Mouse (Mus musculus) inflammation-experienced regulatory T-cells, adult 6 months (primary cell): ENCODE results near the gene Trim31. TPM values are rescaled to one million over a fixed set of nuclear protein-coding genes. Genes with fewer than 3 reads are reported as not detected.

Source experiments
- ATAC-seq: one replicate; pipeline ENCODE4 v1.8.0; 2017
- polyA plus RNA-seq, 3 experiments: library from polyadenylated mRNA; unstranded; fragments of 100-300 nt; shearing (Covaris generic); gene quantifications; one replicate each; pipeline ENCODE4 v1.2.1; 2017

Trim31 gene
- polyA plus RNA-seq, 3 experiments from 2014 or later = not detected

DNA sequence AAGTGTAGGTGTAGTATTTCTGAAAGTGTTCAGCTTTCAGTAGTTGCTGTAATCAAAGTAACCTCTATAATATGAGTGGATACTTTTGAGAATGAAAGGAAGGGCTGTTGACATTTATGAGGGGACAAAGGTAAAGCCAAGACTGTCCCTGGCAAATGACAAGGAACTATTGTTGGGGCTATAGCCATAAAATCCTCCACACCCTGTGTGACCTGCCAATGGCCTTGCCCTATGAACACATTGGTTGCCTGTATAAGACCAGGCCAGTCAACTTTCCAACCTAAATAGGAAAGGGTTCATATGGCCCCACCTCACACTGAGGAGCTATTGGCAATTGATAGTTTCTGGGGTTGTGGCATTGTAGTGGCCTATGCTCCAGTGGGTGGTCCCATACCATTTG lies 853 bp upstream of the Trim31 start:
- ATAC-seq = no peak

DNA sequence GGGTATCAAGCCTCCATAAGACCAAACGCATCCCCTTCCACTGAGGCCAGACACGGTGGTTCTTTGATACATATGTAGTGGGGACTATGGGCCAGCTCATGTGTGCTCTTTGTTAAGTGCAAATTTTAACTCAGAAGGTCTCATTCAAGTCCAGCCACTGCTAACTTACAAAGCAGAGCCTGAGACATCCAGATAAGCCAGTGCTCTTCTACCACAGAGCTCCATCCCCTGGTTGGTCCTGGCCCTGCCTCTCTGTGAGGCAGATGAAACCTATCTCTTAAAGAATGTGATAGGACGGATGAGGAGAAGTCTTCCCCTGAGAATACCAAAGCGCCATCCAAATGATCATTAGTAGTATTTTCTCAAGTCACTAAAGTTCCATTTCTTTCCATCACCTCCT lies 1.5 kb downstream of the Trim31 start:
- no peak for ATAC-seq

DNA sequence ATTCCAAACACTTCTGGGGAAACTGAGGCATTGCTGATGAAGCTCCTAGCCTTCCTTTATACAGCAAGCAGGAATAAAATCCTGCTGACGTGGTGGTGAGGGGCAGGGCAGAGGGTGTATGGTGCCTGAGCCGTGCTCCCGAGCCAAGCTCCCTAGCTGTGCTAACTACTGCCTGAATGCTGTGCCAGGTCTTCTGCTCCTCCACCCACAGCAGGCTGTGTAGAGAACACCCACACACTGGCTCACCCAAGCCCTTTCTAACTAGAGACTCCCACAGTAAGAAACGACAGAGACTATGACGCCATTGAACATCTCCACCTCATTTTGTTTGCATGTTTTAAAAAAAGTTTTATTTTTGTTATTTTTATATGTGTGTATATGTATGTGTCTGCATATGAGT lies 2.1 kb downstream of the Trim31 start:
- no peak for ATAC-seq

DNA sequence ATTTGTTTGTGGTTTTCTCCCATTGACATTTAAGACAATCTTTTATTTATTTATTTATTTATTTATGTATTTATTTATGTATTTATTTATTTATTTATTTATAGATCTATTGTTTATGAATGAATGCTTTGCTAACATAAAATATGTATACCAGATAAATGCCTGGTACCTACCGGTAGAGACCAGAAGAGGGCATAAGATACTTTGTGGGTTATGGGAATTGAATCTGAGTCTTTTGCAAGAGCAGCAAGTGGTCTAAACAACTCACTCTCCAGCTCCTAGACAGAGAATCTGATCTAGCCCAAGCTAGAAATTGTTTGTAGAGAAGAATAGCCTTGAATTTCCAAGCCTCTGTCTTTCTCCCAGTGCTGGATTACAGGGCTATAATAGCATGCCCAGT lies 2.8 kb downstream of the Trim31 start:
- no peak for ATAC-seq

- no peak for ATAC-seq
Measured at GRCm38 (mm10) chr17:36903651-36904050, 5.7 kb downstream of the Trim31 start.

DNA sequence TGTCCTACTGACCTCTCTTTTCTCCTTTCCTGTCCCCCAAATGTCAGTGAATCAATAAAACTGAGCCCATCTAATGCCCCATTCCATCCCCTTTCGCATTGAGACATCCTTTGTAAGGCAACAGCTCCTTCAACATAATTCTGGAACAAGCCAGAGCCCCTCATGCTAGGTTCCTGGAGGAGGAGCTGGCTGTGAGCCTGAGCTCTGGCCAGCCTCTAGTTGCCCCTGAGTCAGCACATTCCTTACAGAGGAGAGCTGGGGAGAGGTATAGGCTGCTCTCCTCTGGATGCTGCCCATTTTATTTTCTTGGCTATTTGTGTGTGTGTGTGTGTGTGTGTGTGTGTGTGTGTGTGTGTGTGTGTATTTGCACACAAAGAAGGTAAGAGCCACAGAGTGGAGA lies 10.3 kb downstream of the Trim31 start:
- no peak for ATAC-seq

DNA sequence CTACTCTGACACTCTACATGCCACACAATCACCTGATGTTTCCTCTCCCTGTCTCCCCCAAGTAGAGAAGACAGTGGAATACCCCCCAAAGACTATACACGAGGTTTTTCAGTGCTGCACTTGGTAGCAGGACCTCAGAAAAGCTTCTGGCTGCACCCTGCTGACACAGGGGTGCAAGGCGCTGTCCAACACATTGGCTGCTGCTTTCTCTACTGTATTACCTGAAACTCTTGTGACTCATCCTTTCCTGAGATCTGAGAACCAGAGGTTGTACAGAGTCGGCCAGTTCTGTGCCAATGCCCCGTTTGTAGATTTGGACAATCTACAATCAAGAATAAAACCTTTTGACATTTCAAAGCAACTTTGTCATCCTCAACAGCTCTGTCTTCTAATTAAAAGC lies 11.9 kb downstream of the Trim31 start:
- no peak for ATAC-seq

- ATAC-seq = no peak
Measured at GRCm38 (mm10) chr17:36912031-36912430, 14.1 kb downstream of the Trim31 start.

DNA sequence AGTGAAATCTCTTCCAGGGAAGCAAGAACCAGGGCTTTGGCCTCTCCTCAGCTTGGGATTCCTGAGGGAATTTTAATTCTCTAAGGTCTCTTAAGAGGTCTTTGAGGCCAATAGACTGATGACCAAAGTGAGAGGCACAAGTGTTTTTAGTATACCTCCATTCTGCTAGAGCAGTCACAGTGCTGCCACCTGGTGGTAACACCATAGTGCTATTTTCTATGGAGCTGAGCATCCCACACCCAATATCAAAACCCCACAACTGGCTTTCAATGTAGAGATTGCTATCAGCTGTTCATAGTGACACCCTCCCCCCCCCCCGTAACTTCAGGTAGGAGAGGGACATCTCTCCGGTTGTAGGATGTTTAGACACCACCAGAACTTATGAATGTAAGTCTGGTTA lies 16.2 kb downstream of the Trim31 start:
- peak; percentile 52 for ATAC-seq

DNA sequence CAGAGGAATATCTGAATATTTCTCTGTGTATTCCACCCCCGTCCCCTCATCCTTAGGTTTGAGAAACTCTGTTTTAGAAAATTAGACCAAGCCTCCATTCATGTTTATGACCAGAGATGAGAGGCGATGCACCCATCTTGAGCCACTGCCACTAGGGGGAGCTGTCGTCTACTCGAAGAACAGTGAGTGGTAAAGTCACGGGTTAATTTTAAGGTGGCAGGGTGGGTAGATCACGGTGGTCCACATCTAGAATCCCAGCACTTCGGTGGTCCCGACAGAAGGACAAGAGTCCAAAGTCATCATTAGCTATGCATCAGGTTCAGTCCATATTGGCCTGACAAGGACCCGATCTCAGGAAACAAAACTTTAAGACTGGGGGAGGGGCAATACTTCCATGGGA lies 17.2 kb downstream of the Trim31 start:
- no peak for ATAC-seq

DNA sequence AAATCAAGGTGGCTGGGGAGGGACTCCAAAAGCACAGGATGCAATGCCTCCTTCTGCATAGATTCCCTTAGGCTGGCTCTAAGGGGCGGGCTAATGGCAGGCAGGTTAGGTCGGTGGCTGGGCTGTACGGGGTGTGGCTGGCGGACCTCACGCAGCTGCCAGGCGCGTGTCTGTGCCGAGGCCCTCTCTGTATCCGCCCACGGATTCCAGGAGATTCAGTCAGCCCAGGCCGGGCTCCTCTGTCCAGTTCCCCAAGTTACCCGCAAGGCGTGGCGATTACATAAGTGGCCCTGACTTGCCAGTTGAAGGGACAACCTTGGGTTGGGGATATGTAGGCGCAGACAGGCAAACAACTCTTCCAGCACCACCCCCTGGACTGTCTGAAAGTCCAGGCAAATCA lies 22.3 kb downstream of the Trim31 start:
- no peak for ATAC-seq

- no peak for ATAC-seq
Measured at GRCm38 (mm10) chr17:36922715-36923114, 24.8 kb downstream of the Trim31 start.

DNA sequence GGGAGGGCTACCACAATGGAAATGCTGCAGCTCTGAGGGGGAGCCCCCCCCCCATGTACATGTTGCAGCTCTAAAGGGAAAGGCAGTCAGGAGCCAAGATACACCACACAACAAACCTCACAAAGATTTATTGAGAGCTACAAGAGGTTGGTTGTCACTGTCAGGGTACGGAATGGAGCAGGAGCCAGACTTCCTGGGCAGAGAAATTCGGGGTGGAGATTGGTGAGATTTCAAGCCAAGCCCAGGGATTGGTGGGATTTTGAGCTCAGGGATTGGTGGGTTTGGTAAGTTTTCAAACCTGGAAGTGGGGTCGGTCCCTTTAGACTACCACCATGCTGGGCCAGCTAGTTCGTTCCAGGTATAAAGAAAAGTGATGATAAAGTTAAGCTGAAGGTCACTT lies 25.6 kb downstream of the Trim31 start:
- no peak for ATAC-seq

GRCm38 (mm10) chr17:36927496-36928120 lies 29.7 kb downstream of the Trim31 start:
- no peak for ATAC-seq

DNA sequence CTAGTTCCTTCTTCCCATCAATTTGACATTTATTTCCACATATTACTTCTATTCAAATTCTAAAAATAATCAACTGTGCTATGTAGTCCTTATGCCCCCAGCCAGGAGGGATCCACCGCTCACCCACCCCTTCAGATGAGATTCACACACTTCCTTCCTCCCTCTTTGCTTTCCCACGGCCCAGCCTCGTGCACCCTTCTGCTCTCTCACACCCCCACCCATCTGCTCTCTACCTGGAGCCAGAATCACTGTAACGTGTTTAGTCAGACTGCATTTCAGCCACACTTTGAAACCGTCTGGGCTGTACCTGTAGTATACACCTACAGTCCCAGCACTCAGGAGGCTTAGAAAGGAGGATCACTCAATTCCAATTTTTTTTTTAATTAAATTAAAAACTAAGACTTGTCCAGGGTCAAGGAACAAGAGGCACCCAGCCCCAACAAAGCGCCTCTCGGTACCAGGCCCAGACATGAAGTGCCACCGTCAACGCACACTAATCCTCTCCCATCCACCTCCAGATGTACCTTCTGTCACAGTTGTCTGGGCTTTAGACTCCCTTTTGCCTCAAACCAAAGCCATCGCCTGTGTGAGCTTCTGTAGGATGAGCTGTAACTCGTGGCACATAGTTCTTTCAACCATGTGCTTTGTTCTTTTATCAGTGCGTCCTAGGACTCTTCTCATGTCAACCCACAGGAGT lies 31.5 kb downstream of the Trim31 start:
- no peak for ATAC-seq

DNA sequence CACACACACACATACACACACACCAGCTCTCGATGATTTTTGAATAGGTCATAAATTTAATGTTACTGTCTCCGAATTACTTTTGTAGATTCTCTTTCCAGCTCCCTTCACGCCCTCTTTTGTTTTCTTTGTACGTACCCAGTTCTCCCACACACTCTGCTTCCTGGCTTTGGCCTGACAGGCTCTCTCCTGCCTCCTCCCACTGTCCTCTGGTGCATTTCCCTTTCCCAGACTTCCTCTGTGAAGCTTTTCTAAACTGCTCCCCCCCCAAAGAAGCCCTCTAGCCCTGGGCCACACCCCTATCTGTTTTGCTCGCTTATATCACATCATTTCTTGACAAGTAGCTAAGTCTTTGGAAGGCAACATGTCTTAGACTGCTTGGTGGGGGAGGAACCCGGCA lies 32.3 kb downstream of the Trim31 start:
- ATAC-seq = no peak

GRCm38 (mm10) chr17:36931130-36931529 lies 33.2 kb downstream of the Trim31 start:
- no peak for ATAC-seq

DNA sequence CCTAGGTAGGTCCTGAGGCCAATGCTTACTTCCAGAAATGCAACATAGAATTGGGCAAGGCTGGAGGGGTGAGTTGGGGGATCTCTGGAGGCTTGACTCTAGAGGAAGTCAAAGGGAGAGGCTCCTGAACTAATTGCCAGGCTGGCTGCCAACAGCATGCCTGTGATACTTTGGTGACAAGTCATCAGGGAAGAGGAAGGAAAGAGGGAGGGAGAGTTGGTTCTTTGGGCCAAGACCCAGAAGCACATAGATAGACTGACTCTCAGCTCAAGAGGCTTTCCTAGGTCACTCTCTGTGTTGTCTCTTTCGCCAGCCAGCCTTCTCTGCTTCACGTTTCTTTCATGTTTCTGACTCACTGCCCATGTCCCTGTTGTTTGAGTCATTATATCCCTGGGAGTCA lies 33.9 kb downstream of the Trim31 start:
- no peak for ATAC-seq

DNA sequence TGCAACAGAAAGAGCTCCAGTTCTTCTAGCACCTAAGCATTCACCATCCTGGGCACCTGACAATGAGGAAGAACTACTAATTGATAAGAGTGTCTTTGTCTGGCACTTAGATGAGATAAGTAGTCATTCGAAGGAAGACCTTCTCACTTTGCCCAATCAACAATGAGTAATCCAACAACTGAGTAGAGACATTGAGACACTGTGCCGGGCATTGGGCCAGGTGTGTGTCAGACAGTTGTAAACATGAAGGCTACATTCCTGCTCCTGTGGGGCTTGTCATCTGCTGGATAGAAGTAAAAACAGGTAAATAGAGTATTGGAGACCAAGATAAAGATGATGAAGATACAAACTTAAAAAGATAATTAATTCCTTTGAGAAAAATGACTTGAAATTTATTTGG lies 40.1 kb downstream of the Trim31 start:
- ATAC-seq = no peak

DNA sequence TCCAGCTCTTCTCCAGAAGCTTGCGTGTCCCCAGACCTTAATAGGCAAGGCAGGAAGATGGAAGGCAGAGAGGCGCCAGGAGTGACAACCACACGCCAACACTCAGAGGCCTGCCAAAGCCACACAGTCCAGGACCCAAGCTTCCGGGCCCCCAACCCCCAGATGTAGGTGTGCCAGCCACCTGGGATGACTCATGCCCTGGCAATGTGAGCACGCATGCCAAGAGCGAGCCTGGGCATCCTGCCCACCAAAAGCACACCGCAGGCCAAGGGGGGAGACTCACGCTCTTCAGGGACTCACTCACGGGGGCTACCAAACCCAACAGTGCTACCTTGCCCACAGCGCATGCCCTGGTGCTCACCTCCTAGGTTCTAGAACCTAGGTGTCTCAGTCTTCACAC lies 44.5 kb downstream of the Trim31 start:
- ATAC-seq = peak; percentile 73

GRCm38 (mm10) chr17:36942791-36943471 lies 45.0 kb downstream of the Trim31 start, which contains the start of gene Rnf39:
Gene Rnf39 (plus strand): TSS chr17:36942918.
- peak; percentile 20 for ATAC-seq

GRCm38 (mm10) chr17:36943691-36944090 lies 45.8 kb downstream of the Trim31 start:
- ATAC-seq = no peak

GRCm38 (mm10) chr17:36944121-36944775 lies 46.3 kb downstream of the Trim31 start:
- ATAC-seq = no peak
